Mouse (Mus musculus) liver, embryonic 13.5 days (tissue): Measurements from ENCODE around the gene Gm21719. TPM values are rescaled to one million over a fixed set of nuclear protein-coding genes. Genes with fewer than 3 reads are reported as not detected.
"Not testable (repeated sequence)": the region's sequence is repeated elsewhere in the genome, so short reads cannot be mapped to it uniquely, and the experiment has no call there.

Experiments
- ATAC-seq: fragments of 200-750 bp; cut with Nextera tagmentation; 2 replicates; pipeline ENCODE4 v1.8.0; 2017; ENCODE audit warnings: low read depth, mild to moderate bottlenecking, moderate number of reproducible peaks, moderate library complexity
- DNase-seq: peaks from one replicate; pipeline ENCODE4 v3.0.0; 2022
- H3K27ac ChIP-seq: fragments of 300-500 bp; sonication (generic); 2 replicates; pipeline ENCODE4 v1.5.1; 2015; ENCODE audit warnings: moderate library complexity, mild to moderate bottlenecking, inconsistent platforms
- H3K27me3 ChIP-seq: fragments of 300-500 bp; sonication (generic); 2 replicates; pipeline ENCODE4 v1.6.1; 2015; ENCODE audit warnings: mild to moderate bottlenecking, inconsistent platforms
- H3K36me3 ChIP-seq: fragments of 300-500 bp; sonication (generic); 2 replicates; pipeline ENCODE4 v1.6.1; 2015; ENCODE audit warnings: mild to moderate bottlenecking, inconsistent platforms
- H3K4me1 ChIP-seq: fragments of 300-500 bp; sonication (generic); replicated peaks from 2 replicates; pipeline ENCODE4 v1.6.1; 2015; ENCODE audit warnings: inconsistent platforms
- H3K4me2 ChIP-seq: fragments of 300-500 bp; sonication (generic); 2 replicates; pipeline ENCODE4 v1.6.1; 2015; ENCODE audit warnings: inconsistent platforms, mild to moderate bottlenecking, moderate library complexity
- H3K4me3 ChIP-seq: fragments of 300-500 bp; sonication (generic); replicated peaks from 2 replicates; pipeline ENCODE4 v1.5.1; 2015; ENCODE audit warnings: mild to moderate bottlenecking, inconsistent platforms
- H3K9ac ChIP-seq: fragments of 300-500 bp; sonication (generic); 2 replicates; pipeline ENCODE4 v1.6.1; 2015; ENCODE audit warnings: mild to moderate bottlenecking, inconsistent platforms
- H3K9me3 ChIP-seq: fragments of 300-500 bp; sonication (generic); replicated peaks from 2 replicates; pipeline ENCODE4 v1.6.1; 2016; ENCODE audit warnings: inconsistent platforms
- WGBS: fragments of 180-500 bp; shearing (Covaris S2); methylation state at CpG from one replicate; pipeline ENCODE4 v1.1.7; 2015; ENCODE audit not compliant: insufficient replicate concordance; 5-methylcytosine and 5-hydroxymethylcytosine counted together
- polyA plus RNA-seq: library from polyadenylated mRNA; unstranded; fragments of >200 nt; fragmentation: Nextera tagmentation; extraction: Ambion mirVana; gene quantifications from 2 replicates; pipeline ENCODE4 v1.2.1, GENCODE M21; 2015

Gm21719 gene
- not detected in 2 replicates for polyA plus RNA-seq

DNA sequence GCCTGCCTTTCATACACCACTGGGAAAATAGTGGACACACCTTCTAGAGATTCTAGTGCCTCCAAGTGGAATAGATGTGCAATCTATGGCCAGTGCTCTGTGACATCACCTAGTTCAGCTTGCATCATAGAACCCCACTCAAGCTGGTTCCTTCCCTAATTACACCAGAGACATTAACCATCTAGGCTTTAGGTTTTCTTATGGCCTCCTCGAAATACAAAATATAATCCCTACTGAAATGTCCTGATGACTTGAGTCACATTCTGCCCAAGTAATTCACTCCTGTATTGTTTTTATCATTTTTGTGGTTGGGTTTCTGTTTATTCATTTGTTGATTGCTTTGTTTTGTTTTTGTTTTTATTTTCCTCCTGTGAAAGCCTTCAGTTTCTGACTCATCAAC is at the start of gene Gm21719:
Gene Gm21719, minus strand, starts transcription at position 101 of the 400 bp plus-strand sequence.
- H3K4me3 ChIP-seq, H3K27ac ChIP-seq, H3K36me3 ChIP-seq, DNase-seq, H3K4me2 ChIP-seq, H3K4me1 ChIP-seq, ATAC-seq, H3K27me3 ChIP-seq, H3K9ac ChIP-seq, H3K9me3 ChIP-seq: not testable (repeated sequence)
- WGBS = 33% methylated on average over 1 of the region's 1 CpGs

Other genes with a start within 250 kb of the Gm21719 start
- not detected in 2 replicates for gene Gm28919, start 99.3 kb downstream of the Gm21719 start, polyA plus RNA-seq
- not detected in 2 replicates for gene Gm20830, start 235.4 kb upstream of the Gm21719 start, polyA plus RNA-seq